Mouse (Mus musculus): ENCODE measurements around the gene Lcn10.
"Not testable (repeated sequence)": the region's sequence is repeated elsewhere in the genome, so short reads cannot be mapped to it uniquely, and the experiment has no call there.

The Lcn10 gene

GRCm38 (mm10) chr2:25682426-25682825, at the start of gene Lcn10:
Gene Lcn10 (plus strand): TSS chr2:25682726.
- no peak for DNase-seq (ENCODE audit: low read depth)

- no peak for DNase-seq (ENCODE audit: low read depth)
Measured at GRCm38 (mm10) chr2:25633616-25634015, 48.9 kb upstream of the Lcn10 start.

- DNase-seq (ENCODE audit: low read depth) = peak; percentile 21
Measured at GRCm38 (mm10) chr2:25634046-25634445, 48.5 kb upstream of the Lcn10 start.

GRCm38 (mm10) chr2:25639890-25640289, 42.6 kb upstream of the Lcn10 start:
- peak; percentile 58 for DNase-seq (ENCODE audit: low read depth)

- no peak for DNase-seq (ENCODE audit: low read depth)
Measured at GRCm38 (mm10) chr2:25652902-25653301, 29.6 kb upstream of the Lcn10 start, which contains the start of gene Lcn8. Gene Lcn8 (plus strand): TSS chr2:25653120.

GRCm38 (mm10) chr2:25654502-25654901, 28.0 kb upstream of the Lcn10 start:
- DNase-seq (ENCODE audit: low read depth) = no peak

- DNase-seq (ENCODE audit: low read depth) = no peak
Measured at GRCm38 (mm10) chr2:25656691-25657090, 25.8 kb upstream of the Lcn10 start.

- DNase-seq (ENCODE audit: low read depth) = no peak
Measured at GRCm38 (mm10) chr2:25657246-25657645, 25.3 kb upstream of the Lcn10 start.

GRCm38 (mm10) chr2:25657652-25658051, 24.9 kb upstream of the Lcn10 start, which contains the start of gene Lcn5:
Gene Lcn5 (plus strand): TSS chr2:25657952.
- no peak for DNase-seq (ENCODE audit: low read depth)

- no peak for DNase-seq (ENCODE audit: low read depth)
Measured at GRCm38 (mm10) chr2:25660279-25660678, 22.2 kb upstream of the Lcn10 start.

GRCm38 (mm10) chr2:25661245-25661970, 21.1 kb upstream of the Lcn10 start:
- DNase-seq (ENCODE audit: low read depth) = no peak

GRCm38 (mm10) chr2:25663511-25663910, 19.0 kb upstream of the Lcn10 start:
- DNase-seq (ENCODE audit: low read depth) = peak; percentile 64

- DNase-seq (ENCODE audit: low read depth) = peak; percentile 6
Measured at GRCm38 (mm10) chr2:25664125-25664524, 18.4 kb upstream of the Lcn10 start.

- no peak for DNase-seq (ENCODE audit: low read depth)
Measured at GRCm38 (mm10) chr2:25666516-25666915, 16.0 kb upstream of the Lcn10 start.

GRCm38 (mm10) chr2:25676486-25676885, 6.0 kb upstream of the Lcn10 start, which contains the start of gene Lcn6:
Gene Lcn6 (plus strand): TSS chr2:25676786.
- no peak for DNase-seq (ENCODE audit: low read depth)

GRCm38 (mm10) chr2:25679559-25679958, 3.0 kb upstream of the Lcn10 start:
- DNase-seq (ENCODE audit: low read depth) = no peak

- no peak for DNase-seq (ENCODE audit: low read depth)
Measured at GRCm38 (mm10) chr2:25686941-25687340, 4.4 kb downstream of the Lcn10 start.

- peak; percentile 80 for DNase-seq (ENCODE audit: low read depth)
Measured at GRCm38 (mm10) chr2:25694605-25695004, 12.1 kb downstream of the Lcn10 start.

- DNase-seq (ENCODE audit: low read depth) = no peak
Measured at GRCm38 (mm10) chr2:25696951-25697350, 14.4 kb downstream of the Lcn10 start.

GRCm38 (mm10) chr2:25698696-25699095, 16.2 kb downstream of the Lcn10 start:
- DNase-seq (ENCODE audit: low read depth) = no peak

GRCm38 (mm10) chr2:25699743-25700142, 17.2 kb downstream of the Lcn10 start, which contains the start of gene Obp2a:
Gene Obp2a (plus strand): TSS chr2:25700043.
- not testable (repeated sequence) for DNase-seq (ENCODE audit: low read depth)

GRCm38 (mm10) chr2:25701001-25701400, 18.5 kb downstream of the Lcn10 start:
- DNase-seq (ENCODE audit: low read depth) = no peak

- no peak for DNase-seq (ENCODE audit: low read depth)
Measured at GRCm38 (mm10) chr2:25703706-25704105, 21.2 kb downstream of the Lcn10 start.

All from NIH3T3 (cell line).